Mouse (Mus musculus) B cell, adult 67 days (primary cell): ENCODE results near the gene Ms4a5. TPM values are rescaled to one million over a fixed set of nuclear protein-coding genes. Genes with fewer than 3 reads are reported as not detected.

Experiments used
- total RNA-seq, 2 experiments: library from RNA; stranded (reverse); gene quantifications; 4 replicates each; pipeline ENCODE4 v1.2.4; 2023

The Ms4a5 gene
- not detected for total RNA-seq

GRCm38 (mm10) chr19:11283773-11284172 is at the start of gene Ms4a5:
Ms4a5 (minus strand) TSS chr19:11283873.

DNA sequence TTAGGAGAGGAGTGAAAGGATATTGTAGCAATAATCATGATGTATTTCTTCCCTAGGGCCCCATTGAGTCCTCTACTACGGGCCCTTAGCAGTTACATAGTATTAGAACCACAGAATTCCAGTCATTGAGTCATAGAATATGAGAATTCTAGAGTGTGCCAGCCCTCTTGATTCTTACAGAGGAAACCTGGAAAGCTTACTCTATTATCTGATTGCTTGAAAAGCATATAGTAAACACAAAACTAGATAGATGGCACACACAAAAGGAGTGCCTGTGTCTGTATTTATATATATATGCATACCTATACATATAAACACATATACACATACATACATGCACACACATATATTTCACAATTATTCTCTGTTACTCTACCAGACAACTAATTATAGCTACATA is 30.7 kb upstream of the Ms4a5 start, which contains the start of gene Ms4a14:
Gene Ms4a14, minus strand, starts transcription at position 101 of the 400 bp plus-strand sequence.

GRCm38 (mm10) chr19:11266052-11266845 is 17.4 kb downstream of the Ms4a5 start, which contains the start of gene Ms4a1:
Ms4a1 (minus strand) TSS chr19:11266241.

GRCm38 (mm10) chr19:11232348-11232747 is 51.3 kb downstream of the Ms4a5 start, which contains the start of gene Ms4a12:
Ms4a12 (minus strand) TSS chr19:11232448.

Other genes with a start within 250 kb of the Ms4a5 start
- not detected for gene Ms4a8a, start 202.8 kb downstream of the Ms4a5 start, total RNA-seq
- gene 1700017D01Rik, start 153.0 kb downstream of the Ms4a5 start, total RNA-seq, result not detected
- gene 1700025F22Rik, start 118.6 kb downstream of the Ms4a5 start, total RNA-seq, result not detected
- gene Ms4a13, start 87.1 kb downstream of the Ms4a5 start, total RNA-seq, result not detected
- gene Ms4a12, start 51.4 kb downstream of the Ms4a5 start, total RNA-seq, result 1 to 10 TPM in 1 of 2 experiments, under 1 TPM in 1; 0.78 to 1.9 TPM
- 100 to 1,000 TPM; 808 to 821 TPM for gene Ms4a1, start 17.6 kb downstream of the Ms4a5 start, total RNA-seq
- 1 to 10 TPM in 1 of 2 experiments, under 1 TPM in 1; 0.62 to 1.1 TPM for gene Ms4a14, start 30.6 kb upstream of the Ms4a5 start, total RNA-seq
- 1 to 10 TPM; 2.4 to 4.7 TPM for gene Ms4a7, start 52.3 kb upstream of the Ms4a5 start, total RNA-seq
- 1 to 10 TPM in 1 of 2 experiments, not detected in 1; 2.4 TPM for gene Ms4a4a, start 91.7 kb upstream of the Ms4a5 start, total RNA-seq
- 100 to 1,000 TPM; 169 to 245 TPM for gene Ms4a4c, start 120.9 kb upstream of the Ms4a5 start, total RNA-seq
- 10 to 100 TPM; 28.9 to 36.1 TPM for gene Ms4a4b, start 159.7 kb upstream of the Ms4a5 start, total RNA-seq
- gene Ms4a6c, start 185.5 kb upstream of the Ms4a5 start, total RNA-seq, result 10 to 100 TPM; 17.6 to 24.1 TPM
- 100 to 1,000 TPM; 170 to 202 TPM for gene Gm8369, start 202.1 kb upstream of the Ms4a5 start, total RNA-seq
- 10 to 100 TPM; 87.9 to 94.8 TPM for gene Ms4a6b, start 232.6 kb upstream of the Ms4a5 start, total RNA-seq